Mouse (Mus musculus) left cerebral cortex, postnatal 36 days (tissue): ENCODE data around the gene Cltb. TPM values are rescaled to one million over a fixed set of nuclear protein-coding genes. Genes with fewer than 3 reads are reported as not detected.
"Not testable (repeated sequence)": the region's sequence is repeated elsewhere in the genome, so short reads cannot be mapped to it uniquely, and the experiment has no call there.

Experiments used
- DNase-seq, 2 experiments: peaks; one replicate each; pipeline ENCODE4 v3.0.0; 2021 to 2022; ENCODE audit warnings: low spot score in 2 of 2, mixed read lengths in 1 of 2
- intact Hi-C: fragments of 180-260 bp; cut with DNase I; formaldehyde crosslinking; loops from one replicate; pipeline ENCODE4 v1.15.1; 2025
- total RNA-seq, 2 experiments: library from RNA; stranded (reverse); gene quantifications; 2 replicates each; pipeline ENCODE4 v1.2.3; 2021

Gene Cltb
- 100 to 1,000 TPM; 308 to 344 TPM for total RNA-seq

DNA sequence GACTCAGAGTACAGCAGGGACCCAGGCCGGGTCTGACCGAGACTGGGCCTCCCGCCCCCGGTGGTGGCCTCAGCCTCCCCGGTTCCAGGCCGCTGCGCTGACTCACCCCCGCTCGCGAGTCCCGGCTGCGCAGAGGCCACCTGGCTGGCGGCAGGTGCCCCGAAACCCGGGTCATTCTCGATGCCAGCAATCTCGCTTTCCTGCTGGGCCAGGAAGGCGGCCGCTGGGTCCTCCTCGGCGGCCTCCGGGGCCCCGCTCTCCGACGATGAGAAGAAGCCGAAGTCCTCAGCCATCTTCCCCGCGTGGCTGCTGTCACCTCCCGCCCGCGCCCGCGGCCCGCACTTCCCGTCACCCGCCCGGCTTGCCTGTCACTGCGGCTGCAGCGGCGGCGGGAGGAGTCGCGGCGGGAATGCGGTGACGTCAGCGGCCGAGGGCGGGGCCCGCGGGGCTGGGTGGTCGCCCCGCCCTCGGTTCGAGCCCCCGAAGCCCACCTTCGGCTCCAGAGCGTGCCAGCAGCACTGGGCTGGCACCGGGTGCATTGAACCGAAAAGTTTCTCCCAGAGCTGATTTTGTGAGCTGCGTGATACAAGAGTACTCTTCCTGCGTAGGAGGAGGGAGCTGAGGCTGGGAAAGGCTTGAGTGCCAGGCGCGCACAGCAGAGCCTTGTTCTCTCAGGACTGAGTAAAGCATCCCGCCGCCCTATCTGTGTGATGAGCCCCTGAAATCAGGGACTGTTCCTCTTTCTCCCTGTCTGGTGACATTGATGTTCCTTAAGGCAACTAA, at the start of gene Cltb:
TSS of gene Cltb (minus strand) at position 373 of the 783 bp plus-strand sequence.
- intact Hi-C loops: loop anchor here (1.0 kb wide), 1 partner anchor 10 kb away; the partner anchor contains the start of gene Faf2
- peak; percentile 93 to 95 for DNase-seq

GRCm38 (mm10) chr13:54660877-54661276, 49.7 kb upstream of the Cltb start:
- intact Hi-C loops: no loop called here

GRCm38 (mm10) chr13:54650461-54650860, 39.3 kb upstream of the Cltb start:
- DNase-seq: no peak
- intact Hi-C loops: no loop called here

More at GRCm38 (mm10) chr13:54660877-54661276, 49.7 kb upstream of the Cltb start:
- no peak for DNase-seq

- no peak for DNase-seq
- intact Hi-C loops: no loop called here
These were observed 23.9 kb upstream of the Cltb start for GRCm38 (mm10) chr13:54635011-54635410.

DNA sequence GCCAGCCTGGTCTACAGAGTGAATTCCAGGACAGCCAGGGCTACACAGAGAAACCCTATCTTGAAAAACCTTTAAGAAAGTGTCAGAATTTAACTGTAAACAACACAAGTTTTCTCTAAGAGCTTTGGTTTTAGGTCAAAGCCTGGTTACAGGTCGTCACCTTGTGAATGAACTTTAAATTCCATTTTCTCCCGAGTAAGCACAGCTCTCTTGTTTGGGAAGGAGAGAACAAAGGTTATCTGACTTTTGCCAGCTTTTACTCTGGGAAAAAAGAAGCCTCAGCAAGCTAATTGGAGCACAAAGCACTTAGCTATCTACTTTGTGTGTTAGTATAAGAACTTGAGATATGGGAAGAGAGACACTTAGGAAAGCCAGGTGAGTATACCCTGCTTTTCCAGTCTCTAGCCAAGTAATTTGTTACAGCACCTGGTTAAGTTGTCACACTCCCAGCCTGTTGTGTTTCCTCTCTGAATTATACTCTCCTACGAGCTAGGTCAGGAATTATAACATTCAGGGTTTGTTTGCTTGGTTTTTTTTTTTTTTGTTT, 21.7 kb upstream of the Cltb start:
- intact Hi-C loops: no loop called here
- DNase-seq: no peak

- DNase-seq: no peak
- intact Hi-C loops: no loop called here
These were observed 18.0 kb upstream of the Cltb start for GRCm38 (mm10) chr13:54629128-54629527.

DNA sequence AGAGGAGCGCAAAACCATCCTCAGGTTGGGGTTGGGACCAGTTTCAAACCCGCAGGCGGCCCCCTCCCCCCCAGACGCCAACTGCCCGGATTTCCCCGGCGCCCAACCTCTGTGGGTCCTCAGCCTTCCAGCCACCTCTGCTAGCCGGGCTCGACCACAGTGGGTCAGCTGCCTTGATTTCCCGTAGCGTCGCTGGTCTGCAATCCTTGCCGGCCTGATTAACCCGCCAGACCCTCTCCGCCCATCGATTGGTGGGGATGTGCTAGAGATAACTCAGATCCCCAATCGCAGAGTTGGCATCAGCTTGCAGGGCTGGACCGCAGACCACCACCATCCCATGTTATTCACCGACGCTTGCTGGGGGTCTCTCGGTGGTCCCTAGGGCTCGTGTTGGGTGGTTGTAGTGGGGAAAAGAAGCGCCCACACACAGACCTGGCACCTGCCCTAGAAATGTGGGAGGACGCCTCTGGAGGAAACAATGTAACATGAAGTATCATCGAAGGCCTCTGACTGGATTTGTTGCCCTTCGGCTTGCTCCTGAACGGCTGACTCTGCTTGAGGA, 10.9 kb upstream of the Cltb start:
- no peak for DNase-seq
- intact Hi-C loops: loop anchor here (1.0 kb wide), 2 partner anchors 12 to 32 kb away; partner anchors contain the start of genes Higd2a and Nop16

- intact Hi-C loops: loop anchor here (1.0 kb wide), 2 partner anchors 11 to 31 kb away; partner anchors contain the start of genes Higd2a and Nop16
These were observed 10.2 kb upstream of the Cltb start, which contains the start of gene Faf2 for GRCm38 (mm10) chr13:54621155-54621932. Gene Faf2, plus strand, starts transcription at chr13:54621784.

GRCm38 (mm10) chr13:54616998-54617397, 5.9 kb upstream of the Cltb start:
- intact Hi-C loops: no loop called here
- DNase-seq: no peak

More at GRCm38 (mm10) chr13:54621155-54621932, 10.2 kb upstream of the Cltb start, which contains the start of gene Faf2:
- peak; percentile 96 to 99 for DNase-seq

GRCm38 (mm10) chr13:54616307-54616706, 5.2 kb upstream of the Cltb start:
- intact Hi-C loops: no loop called here
- DNase-seq: no peak

- DNase-seq, intact Hi-C loops: not testable (repeated sequence)
These were observed 2.0 kb upstream of the Cltb start for GRCm38 (mm10) chr13:54613141-54613540.

DNA sequence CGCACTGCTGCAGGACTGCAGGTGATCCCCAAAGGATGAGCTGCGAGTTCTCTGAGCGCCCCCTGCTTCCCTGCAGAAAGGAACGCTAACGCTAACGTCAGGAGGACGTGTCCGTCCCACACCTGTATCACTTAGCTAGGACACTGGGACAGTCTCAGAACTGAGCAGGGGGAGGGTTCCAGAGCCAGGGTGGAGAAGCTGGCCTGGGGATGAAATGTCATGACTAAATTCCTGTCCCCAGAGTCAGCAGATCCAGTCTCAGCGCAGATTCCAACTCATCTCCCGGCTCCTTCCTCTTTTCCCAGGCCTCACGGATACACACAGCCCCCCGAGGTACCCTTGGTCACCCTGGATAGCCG, 552 bp downstream of the Cltb start:
- intact Hi-C loops: loop anchor here (1.0 kb wide), 1 partner anchor 11 kb away; the partner anchor contains the start of gene Faf2
- DNase-seq: peak in 1 of 2 experiments; percentile 32

DNA sequence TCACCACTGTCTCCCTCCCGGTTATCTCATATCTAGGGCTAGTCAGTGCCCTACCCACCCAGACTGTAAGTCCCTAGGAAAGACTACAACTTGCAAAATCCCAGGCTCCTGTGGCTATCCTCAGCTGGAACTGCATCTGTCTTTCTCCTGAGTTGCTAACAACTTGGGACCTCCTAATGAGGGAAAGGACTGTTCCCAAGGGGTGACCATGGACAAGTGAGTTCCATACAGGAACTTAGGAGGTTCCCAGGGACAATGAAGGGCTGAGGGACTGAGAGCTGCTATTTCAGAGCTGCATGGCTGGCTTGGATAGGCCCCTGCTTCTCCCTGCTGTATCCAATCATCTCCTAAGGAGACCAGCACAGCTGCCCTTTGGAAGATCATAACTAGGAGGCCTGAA, 1.8 kb downstream of the Cltb start:
- intact Hi-C loops: no loop called here
- no peak for DNase-seq

- intact Hi-C loops: no loop called here
- DNase-seq: peak in 1 of 2 experiments; percentile 32
These were observed 2.5 kb downstream of the Cltb start for GRCm38 (mm10) chr13:54608666-54609065.

- intact Hi-C loops: no loop called here
- DNase-seq: no peak
These were observed 3.1 kb downstream of the Cltb start for GRCm38 (mm10) chr13:54608002-54608401.

DNA sequence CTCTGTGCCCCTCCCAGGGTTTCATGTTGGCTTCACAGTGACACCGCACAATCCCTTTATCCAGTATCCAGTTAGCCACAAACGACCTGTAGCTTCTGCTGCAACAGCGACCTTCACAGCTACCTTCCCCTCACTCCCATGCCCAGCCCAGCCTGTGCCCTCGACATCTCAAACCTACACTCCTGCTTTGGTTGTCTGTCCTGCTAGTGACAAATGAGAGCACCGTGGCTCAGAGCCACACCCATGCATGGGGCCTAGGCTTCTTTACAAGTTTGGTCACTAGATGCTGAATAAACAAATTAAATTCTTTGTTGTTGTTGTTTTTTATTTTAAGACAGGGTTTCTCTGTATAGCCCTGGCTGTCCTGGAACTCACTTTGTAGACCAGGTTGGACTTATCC, 3.9 kb downstream of the Cltb start:
- DNase-seq: no peak
- intact Hi-C loops: no loop called here

- intact Hi-C loops: no loop called here
- DNase-seq: no peak
These were observed 5.7 kb downstream of the Cltb start for GRCm38 (mm10) chr13:54605426-54605825.

GRCm38 (mm10) chr13:54604221-54604620, 6.9 kb downstream of the Cltb start:
- no peak for DNase-seq
- intact Hi-C loops: no loop called here

- intact Hi-C loops: no loop called here
- DNase-seq: no peak
These were observed 7.6 kb downstream of the Cltb start for GRCm38 (mm10) chr13:54603501-54603900.

DNA sequence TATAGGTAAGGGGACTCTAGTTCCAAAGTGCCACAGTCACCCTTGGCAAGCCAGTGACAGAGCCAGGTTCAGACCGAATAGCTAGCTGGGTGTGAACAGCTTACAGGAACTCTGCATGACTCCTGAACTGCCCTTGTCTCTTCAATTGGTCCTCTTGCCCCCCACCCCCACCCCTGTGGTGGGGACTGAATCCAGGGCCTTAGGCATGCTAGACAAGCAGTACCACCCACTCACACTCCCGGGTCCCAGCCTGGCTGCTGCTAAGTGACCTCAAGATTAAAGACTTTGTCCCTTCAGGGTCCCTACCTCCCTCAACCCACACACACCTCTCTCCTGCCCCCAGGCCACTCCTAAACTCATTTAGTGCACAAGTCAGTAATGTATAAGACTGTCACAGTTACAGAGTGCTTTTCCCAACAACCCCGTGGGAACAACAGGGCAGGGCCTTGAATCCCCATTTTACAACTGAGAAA, 8.5 kb downstream of the Cltb start:
- intact Hi-C loops: no loop called here
- DNase-seq: no peak
